Mouse (Mus musculus) small intestine, adult 2 months (tissue): ENCODE data around the gene Gapvd1.

Source experiments
- CTCF ChIP-seq: fragments of 200-500 bp; IDR thresholded peaks from 2 replicates; pipeline ENCODE4 v1.5.1; 2012; ENCODE audit warnings: low read depth, mild to moderate bottlenecking, control low read depth, inconsistent platforms, low read length, moderate library complexity, mixed read lengths; ENCODE audit not compliant: insufficient replicate concordance, insufficient read length; ENCODE audit errors: extremely low read depth
- POLR2A ChIP-seq: fragments of 200-500 bp; IDR thresholded peaks from 2 replicates; pipeline ENCODE4 v1.6.1; 2012; ENCODE audit warnings: low read depth, mild to moderate bottlenecking, control low read depth, inconsistent platforms, low read length, moderate library complexity

- no peak for TF ChIP-seq CTCF
- no peak for TF ChIP-seq POLR2A
These were observed 35.2 kb upstream of the Gapvd1 start for GRCm38 (mm10) chr2:34790282-34790681.
